Mouse (Mus musculus): ENCODE results near the gene Sord.

The Sord gene

DNA sequence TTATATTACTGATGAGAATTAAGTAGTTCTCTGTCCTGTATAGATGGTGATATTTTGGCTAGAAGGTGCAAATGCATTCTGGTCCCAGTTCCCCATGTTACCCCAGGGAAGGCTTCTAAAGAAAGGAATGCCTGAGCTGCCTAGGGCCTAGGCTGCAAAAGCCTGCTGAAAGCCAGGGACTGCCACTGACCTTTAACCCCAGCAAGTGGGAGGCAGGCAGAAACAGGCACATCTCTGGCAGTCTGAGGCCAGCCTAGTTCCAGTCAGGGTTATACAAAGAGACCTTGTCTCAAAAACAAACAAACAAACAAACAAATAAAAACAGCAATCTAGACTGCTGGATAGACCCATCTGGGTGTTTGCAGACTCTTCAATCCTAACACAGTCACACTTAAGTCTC, 6.2 kb downstream of the Sord start:
- DNase-seq (ENCODE audit: low read depth, low spot score): no peak

GRCm38 (mm10) chr2:122241226-122241625, 6.7 kb downstream of the Sord start:
- DNase-seq (ENCODE audit: low read depth, low spot score): no peak

DNA sequence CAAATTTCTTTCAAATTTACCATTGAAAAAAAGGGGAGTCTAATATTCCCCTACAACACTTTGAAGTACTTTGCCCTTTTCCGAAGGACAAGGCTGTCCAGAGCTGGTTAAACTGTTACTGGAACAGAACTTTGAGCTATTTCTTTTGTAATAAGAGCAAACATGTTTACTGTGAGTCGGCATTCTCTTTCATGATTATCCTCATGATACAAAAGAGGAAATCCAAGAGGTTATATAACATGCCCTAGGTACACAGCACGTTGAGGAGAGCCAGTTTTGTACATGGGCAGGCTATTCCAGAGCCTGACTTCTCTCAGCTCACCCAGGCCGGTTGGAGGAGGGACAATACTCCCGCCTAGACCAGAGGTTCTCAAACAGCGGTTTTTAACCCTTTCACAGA, 7.4 kb downstream of the Sord start:
- no peak for DNase-seq (ENCODE audit: low read depth, low spot score)

- DNase-seq (ENCODE audit: low read depth, low spot score): peak; percentile 56
These were observed 9.2 kb downstream of the Sord start for GRCm38 (mm10) chr2:122243671-122244131.

- DNase-seq (ENCODE audit: low read depth, low spot score): no peak
These were observed 13.2 kb downstream of the Sord start for GRCm38 (mm10) chr2:122247786-122248185.

- DNase-seq (ENCODE audit: low read depth, low spot score): no peak
These were observed 21.4 kb downstream of the Sord start for GRCm38 (mm10) chr2:122255997-122256396.

DNA sequence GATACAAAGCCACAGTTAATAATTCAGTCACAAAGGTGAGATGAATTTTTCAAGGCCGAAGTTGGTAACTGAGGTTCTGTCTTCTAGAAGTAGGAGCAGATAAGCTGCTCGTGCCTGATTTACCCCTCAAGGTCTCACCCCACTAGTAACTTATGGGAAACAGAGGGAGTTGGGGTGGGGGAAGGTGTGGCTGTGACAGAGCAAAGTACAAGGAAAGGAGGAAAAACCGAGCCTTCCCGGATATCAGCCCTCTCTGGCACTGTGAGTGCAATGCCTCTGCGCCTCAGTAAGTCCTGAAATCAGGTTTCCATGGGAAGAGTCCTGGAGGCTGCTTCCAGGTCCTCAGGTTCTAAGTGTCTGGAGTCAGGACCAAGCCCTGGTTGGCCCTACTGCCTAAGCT, 26.2 kb downstream of the Sord start:
- DNase-seq (ENCODE audit: low read depth, low spot score): no peak

DNA sequence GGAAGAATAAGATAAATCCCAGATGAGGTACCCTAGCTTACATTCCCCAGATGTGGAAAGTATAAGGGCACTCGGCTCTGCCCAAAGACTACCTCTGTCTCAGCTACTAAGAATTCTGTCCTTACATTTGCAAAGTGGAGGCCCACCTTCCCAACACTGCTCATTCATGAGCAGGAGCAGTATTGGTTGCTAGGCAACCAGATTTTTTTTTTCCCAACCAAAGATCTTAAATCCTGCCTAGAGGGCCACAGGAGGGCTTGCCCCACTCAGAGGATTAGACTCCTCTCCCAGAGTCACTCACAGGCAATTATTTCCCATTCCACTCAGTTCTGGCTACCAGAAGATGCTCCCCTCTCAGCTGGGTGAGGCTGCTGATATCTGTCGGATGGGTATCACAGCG, 30.1 kb downstream of the Sord start:
- no peak for DNase-seq (ENCODE audit: low read depth, low spot score)

DNA sequence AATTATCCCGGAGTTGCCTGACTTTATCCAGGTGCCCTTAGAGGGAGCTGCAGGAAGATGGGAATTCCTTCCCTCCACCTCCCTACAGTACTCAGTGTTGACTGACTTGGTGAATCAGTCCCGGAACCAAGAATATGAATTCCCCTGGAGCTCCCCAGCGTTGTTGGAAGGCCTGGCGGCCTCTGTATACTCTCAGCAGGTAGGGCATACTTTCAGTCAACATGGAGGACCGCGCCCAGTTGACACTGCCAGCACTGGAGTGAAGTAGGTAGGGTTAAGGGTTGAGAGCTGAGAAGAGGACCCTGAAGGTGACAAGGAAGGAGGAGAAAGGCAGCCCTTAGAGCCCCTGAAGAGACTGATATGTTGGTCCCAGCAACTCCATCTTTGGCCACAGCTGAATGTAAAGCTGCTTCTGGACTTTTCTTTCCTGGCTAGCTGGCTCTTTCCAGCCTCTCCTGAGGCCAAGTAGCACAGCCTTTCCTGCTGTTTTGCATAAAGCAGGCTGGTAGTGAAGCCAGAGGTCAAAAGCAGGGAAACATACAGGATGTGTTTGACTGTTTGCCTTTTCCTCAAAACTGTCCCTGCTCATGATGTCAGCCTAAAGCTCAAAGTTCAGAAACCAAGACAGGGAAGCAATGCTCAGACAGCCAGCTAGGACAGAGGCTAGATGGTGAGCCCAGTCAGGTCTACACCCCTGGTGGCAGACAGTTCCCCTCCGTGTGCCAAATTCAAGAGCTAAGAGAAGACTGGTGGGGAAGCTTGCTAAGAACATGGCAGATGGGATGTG, 32.1 kb downstream of the Sord start:
- no peak for DNase-seq (ENCODE audit: low read depth, low spot score)

DNA sequence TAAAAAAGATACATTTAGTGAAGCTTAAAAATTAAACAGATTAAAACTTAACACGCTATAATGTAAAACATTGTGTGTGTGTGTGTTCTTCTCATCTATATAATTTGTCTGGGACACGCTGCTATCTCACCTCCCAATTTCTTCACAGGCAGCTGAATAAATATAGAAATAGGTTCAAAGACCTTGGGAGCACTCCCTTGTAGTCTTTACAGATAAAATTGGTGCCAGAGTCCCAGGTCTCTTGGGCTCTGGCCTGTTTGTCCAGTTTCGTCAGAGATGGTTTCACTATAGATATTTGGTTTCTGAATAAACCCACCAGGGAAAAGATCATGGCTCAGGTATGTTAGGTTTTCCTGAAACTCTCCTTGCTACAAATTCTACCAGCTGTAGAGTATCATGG, 44.2 kb downstream of the Sord start:
- no peak for DNase-seq (ENCODE audit: low read depth, low spot score)

- DNase-seq (ENCODE audit: low read depth, low spot score): no peak
These were observed 49.5 kb downstream of the Sord start for GRCm38 (mm10) chr2:122284091-122284490.

DNA sequence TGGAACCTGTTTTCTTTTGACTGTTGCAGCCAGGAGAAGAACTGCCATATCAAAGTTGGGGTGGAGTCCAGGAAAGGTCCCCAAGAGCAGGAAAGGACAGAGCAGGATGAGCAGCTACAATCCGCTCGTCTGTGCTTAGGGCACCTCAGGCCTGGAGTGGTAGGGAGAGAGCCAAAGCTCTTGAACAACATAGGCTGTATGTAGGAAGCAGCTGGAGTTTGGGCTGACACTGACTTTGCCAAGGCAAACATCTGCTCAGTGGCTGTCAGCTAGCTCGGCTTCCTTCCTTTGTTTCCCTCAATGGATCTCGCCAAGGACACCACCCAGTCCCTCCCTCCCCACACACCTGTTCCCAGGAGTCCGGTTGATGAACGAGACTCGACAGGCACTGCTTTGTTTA, 51.6 kb downstream of the Sord start:
- no peak for DNase-seq (ENCODE audit: low read depth, low spot score)

DNA sequence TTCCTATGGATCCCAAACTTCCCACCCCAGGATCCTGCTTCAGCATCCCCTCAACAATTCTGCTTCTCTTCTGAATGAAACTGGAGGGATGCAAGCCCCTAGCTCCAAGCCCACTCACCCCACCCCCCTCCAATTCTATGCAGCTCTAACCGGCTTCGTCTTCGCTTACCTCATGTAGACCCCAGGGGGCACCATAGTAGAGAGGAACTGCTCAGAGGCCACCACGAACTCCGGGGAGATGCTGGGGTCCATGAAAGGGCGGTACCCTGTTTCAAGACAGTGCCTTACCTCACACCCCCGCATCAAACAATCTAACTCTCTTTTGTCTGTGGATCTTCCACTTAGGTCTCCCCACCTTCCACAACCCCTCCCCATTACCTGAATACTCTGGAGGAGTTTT, 60.4 kb downstream of the Sord start:
- no peak for DNase-seq (ENCODE audit: low read depth, low spot score)

DNA sequence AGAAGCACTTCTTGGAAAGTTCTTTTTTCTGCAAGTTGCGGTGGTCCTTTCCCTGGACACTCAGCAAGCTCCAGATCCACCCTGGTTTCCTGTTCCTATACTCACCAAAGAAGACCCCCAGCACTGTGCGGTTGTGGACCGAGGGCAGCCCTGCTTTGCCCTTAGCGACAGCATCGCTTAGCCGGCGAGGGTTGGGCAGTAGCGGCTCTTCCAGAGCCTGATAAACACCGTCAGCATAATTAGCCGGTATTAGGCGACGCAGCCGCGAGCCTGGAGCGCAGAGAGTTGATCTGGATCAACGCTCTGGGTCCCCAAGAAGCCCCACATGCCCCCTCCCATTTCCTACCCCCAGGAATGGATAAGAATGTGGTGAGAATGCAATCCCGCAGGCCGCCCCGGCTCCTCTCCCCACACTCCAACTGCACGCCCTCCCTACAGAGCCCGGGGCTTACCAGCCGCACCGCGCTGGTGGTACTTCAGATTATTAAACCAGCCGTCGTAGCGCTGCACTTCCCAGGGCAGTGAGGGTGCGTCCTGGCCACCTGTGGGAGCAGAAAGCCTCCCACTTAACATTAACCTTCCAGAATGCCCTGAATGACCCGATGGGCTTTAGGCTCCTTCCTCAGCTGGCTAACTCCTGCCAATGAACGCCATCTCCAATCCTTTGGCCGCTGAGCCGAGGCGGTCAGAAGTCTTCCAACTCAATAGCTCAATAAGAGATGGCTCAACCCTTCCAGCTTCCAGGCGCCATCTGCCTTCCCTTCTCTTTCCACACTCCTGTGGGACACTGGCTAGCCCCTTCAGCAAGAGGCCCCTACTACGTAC, 62.9 kb downstream of the Sord start:
- no peak for DNase-seq (ENCODE audit: low read depth, low spot score)

- no peak for DNase-seq (ENCODE audit: low read depth, low spot score)
These were observed 63.5 kb downstream of the Sord start, which contains the start of gene Duox2 for GRCm38 (mm10) chr2:122298096-122298499. Gene Duox2, minus strand, starts transcription at chr2:122298449.

GRCm38 (mm10) chr2:122298596-122299490, 64.3 kb downstream of the Sord start, which contains the start of gene Duoxa2:
Gene Duoxa2, plus strand, starts transcription at chr2:122298900.
- no peak for DNase-seq (ENCODE audit: low read depth, low spot score)

DNA sequence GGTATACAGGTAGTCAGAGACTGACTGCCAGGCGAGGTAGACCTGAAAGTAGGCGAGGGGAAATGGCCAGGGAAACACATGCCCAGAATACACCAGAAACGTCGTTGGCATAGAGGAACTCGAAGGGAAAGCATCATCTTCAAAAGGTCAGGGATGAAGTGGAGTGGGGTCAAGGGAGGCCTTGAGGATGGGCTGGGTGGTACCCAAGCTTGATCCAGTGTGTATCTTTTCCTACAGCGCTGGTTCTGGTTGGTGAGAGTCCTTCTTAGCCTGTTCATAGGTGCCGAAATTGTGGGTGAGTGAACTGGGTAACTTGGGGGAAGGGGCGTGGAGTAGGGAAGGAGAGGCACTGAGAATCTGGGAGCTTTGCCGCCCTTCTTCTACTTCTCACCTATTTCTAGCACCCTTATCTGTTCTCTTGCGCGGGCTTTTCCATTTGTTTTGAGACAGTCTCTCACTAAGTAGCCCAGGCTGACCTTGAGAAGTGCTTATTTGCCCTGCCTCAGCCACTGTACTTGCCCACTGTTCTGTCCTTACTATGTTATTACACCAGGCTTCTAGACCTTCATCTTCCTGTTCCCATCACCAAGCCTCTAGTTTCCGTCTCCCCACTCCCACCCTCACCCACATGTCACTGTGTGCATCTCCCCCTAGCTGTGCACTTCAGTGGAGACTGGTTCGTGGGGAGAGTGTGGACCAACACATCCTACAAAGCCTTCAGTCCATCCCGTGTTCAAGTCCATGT, 65.5 kb downstream of the Sord start:
- no peak for DNase-seq (ENCODE audit: low read depth, low spot score)

GRCm38 (mm10) chr2:122300656-122301020, 66.1 kb downstream of the Sord start:
- DNase-seq (ENCODE audit: low read depth, low spot score): no peak

DNA sequence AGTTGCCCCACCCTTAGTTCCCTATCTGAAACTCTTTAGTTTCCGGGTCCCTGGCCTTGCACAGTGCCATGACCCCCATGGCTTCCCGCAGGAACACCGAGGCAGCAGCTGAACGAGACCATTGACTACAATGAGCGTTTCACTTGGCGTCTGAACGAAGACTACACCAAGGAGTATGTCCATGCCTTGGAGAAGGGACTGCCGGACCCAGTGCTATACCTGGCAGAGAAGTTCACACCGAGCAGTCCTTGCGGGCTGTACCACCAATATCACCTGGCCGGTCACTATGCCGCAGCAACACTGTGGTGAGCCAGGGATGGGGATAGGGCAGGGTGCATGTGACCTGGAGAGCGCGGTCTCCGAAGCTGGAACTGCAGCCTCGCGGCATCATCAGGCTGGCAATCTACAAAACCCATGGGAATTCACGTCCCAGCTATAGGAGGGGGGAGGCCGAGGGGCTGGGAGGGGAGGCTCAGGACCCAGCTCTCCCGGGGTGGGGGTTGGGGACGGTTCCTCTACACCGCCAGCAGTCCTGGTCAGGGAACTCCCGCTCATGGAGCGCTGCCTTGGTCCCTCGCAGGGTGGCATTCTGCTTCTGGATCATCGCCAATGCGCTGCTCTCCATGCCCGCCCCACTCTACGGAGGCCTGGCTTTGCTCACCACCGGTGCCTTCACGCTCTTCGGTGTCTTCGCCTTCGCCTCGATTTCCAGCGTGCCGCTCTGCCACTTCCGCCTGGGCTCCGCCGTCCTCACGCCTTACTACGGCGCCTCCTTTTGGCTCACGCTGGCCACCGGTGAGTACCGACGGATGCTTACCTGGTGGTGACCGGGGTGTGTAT, 66.8 kb downstream of the Sord start:
- DNase-seq (ENCODE audit: low read depth, low spot score): no peak

GRCm38 (mm10) chr2:122301921-122302573, 67.5 kb downstream of the Sord start:
- no peak for DNase-seq (ENCODE audit: low read depth, low spot score)
